Mouse (Mus musculus): Measurements from ENCODE around the gene Calu. TPM values are rescaled to one million over a fixed set of nuclear protein-coding genes. Genes with fewer than 3 reads are reported as not detected.

Gene Calu
- total and polyA plus RNA-seq, 3 experiments = 107 to 161 (median 112) TPM

DNA sequence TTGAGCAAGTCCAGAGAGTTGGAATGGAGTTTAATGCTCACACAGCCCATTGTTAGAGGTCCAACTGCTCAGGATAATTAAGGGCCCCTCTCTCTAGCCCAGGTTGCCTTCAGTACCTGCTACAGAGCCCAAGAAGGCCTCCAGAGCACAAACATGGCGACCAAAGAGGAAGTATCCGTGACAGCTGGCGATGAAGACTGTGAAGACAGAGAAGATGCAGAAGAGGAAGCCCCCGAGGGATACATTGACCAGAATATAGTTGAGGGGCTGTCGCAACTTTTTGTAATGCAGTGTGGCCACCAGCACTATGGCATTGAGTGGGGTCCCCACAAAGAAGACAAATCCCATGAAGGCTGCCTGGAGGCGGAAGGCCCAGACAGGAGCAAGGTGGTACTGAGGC lies 32.1 kb downstream of the Calu start (continued):
- no peak for TF ChIP-seq ZKSCAN1 (IDR thresholded peaks at IDR 0.05; ENCODE audit: borderline replicate concordance, low read depth, low read length)

DNA sequence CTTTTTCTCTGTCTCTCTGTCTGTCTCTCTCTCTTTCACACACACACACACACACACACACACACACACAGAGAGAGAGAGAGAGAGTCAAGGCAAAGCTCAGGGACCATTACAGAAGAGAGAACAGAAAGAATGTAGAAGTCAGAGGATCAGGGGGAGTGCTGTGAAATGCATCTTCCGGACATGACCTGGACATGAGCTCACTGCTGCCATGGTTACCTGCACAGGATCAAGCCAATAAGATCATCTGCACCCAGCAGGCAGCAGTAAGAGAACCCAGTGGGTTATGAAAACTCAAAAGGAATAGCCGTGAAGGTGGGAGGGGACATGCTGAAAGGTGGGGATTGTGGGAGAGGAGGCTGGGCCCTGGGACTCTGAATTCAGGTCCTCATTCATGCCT lies 34.6 kb downstream of the Calu start:
- Histone ChIP-seq H3K4me1 (ENCODE audit: control insufficient read depth in 1 of 2, insufficient read depth in 2 of 2) (peaks cover 2 to 20% of the 10 kb centered on the region in 2 experiments; a peak in 2 of 4 replicates), H3K4me3 (replicated peaks in 1 of 3; ENCODE audit: low read depth in 2 of 3, low read length in 2 of 3, poor library complexity in 1 of 3) (no peak overlapping the region), H3K79me2 (replicated peaks; ENCODE audit: control insufficient read depth, extremely low read depth, insufficient read depth, poor library complexity, severe bottlenecking) (no peaks in the 10 kb centered on the region), H3K36me3 (replicated peaks in 1 of 2; ENCODE audit: control insufficient read depth in 1 of 2, insufficient read depth in 1 of 2, low read length in 1 of 2) (peaks cover 0 to 24% of the 10 kb centered on the region in 2 experiments), H3K9me3 (replicated peaks; ENCODE audit: low read length) (no peaks in the 10 kb centered on the region), H3K27me3 (replicated peaks) (no peaks in the 10 kb centered on the region), H3K4me2 (ENCODE audit: insufficient read depth, low read depth, poor library complexity, severe bottlenecking) (no peak overlapping the region), H3K9ac (ENCODE audit: insufficient read depth, low read depth) (no peak overlapping the region), H3K27ac (ENCODE audit: insufficient read depth, low read depth) (no peak overlapping the region)
- no peak for DNase-seq (ENCODE audit: extremely low read depth)
- in situ Hi-C loops (cut with MboI; ENCODE audit: low pct_ligation_motif_present, low pct_unique_long_range_greater_than_20kb, low sequenced_read_pairs) = loop anchor here (25.0 kb wide), 1 partner anchor 255 kb away; no protein-coding TSS in a partner anchor
- TF ChIP-seq CTCF (conservative IDR thresholded peaks at IDR 0.05 in 1 of 2, IDR thresholded peaks at IDR 0.05 in 1 of 2; ENCODE audit: low read depth in 2 of 2, low read length in 2 of 2) (no peak), SIN3A (IDR thresholded peaks at IDR 0.05; ENCODE audit: low read length) (no peak), ZKSCAN1 (IDR thresholded peaks at IDR 0.05; ENCODE audit: borderline replicate concordance, low read depth, low read length) (no peak), TCF12 (IDR thresholded peaks at IDR 0.05; ENCODE audit: low read depth, low read length) (no peak), RCOR1 (conservative IDR thresholded peaks at IDR 0.05; ENCODE audit: low read depth, low read length) (no peak), POLR2AphosphoS2 (IDR thresholded peaks at IDR 0.05; ENCODE audit: low read depth, low read length) (no peak), ZC3H11A (IDR thresholded peaks at IDR 0.05; ENCODE audit: low read depth, low read length) (no peak), MAFK (IDR thresholded peaks at IDR 0.05; ENCODE audit: insufficient replicate concordance, low read length) (no peak), ETS1 (conservative IDR thresholded peaks at IDR 0.05; ENCODE audit: low read depth, low read length) (no peak), SMC3 (IDR thresholded peaks at IDR 0.05; ENCODE audit: low read depth, low read length) (no peak), POLR2A (IDR thresholded peaks at IDR 0.05; ENCODE audit: low read depth, low read length) (no peak), PAX5 (IDR thresholded peaks at IDR 0.05; ENCODE audit: low read length) (no peak), CHD2 (IDR thresholded peaks at IDR 0.05; ENCODE audit: low read length) (no peak), MEF2A (IDR thresholded peaks at IDR 0.05; ENCODE audit: borderline replicate concordance, low read depth, low read length) (no peak), USF2 (conservative IDR thresholded peaks at IDR 0.05; ENCODE audit: low read depth, low read length) (no peak), UBTF (IDR thresholded peaks at IDR 0.05; ENCODE audit: low read depth, low read length) (no peak)
- dilution Hi-C loops (cut with MboI; ENCODE audit: extremely low pct_ligation_motif_present, extremely low pct_unique_long_range_greater_than_20kb, low sequenced_read_pairs) = no loop called here

DNA sequence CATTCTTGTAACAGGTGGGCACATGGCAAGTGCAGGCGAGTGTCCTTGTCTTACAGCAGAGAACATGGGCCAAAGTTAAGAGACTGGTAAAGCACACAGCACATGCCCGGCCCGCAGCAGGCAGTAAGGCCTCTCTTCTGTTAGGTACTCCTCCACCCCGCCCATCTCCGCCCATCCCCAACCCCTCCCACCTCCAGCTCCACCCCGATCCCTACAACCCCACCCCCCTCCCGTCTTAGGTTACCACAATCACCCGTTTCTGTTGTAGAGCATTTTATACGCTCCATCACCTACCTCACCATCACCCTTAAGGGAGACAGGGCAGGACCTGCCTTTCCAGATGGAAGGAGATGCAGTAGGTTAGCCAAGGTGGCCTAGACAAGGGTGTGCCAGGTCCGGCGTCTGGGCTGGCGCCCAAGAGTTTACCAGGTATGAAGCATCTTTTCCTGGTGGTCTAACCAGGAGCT lies 40.2 kb downstream of the Calu start, which contains the start of gene Opn1sw:
Gene Opn1sw, minus strand, starts transcription at position 417 of the 467 bp plus-strand sequence.
- Histone ChIP-seq H3K9ac (ENCODE audit: insufficient read depth, low read depth) (peak within 1 kb of the TSS; percentile 49), H3K4me3 (replicated peaks in 1 of 3; ENCODE audit: low read depth in 2 of 3, low read length in 2 of 3, poor library complexity in 1 of 3) (peak within 1 kb of the TSS; percentile 70 to 81 (median 78)), H3K9me3 (replicated peaks; ENCODE audit: low read length) (no peaks in the 10 kb centered on the region), H3K27me3 (replicated peaks) (peaks cover 23% of the 10 kb centered on the region), H3K27ac (ENCODE audit: insufficient read depth, low read depth) (peak within 1 kb of the TSS; percentile 24; the same call in 1 of the 2 replicates), H3K79me2 (replicated peaks; ENCODE audit: control insufficient read depth, extremely low read depth, insufficient read depth, poor library complexity, severe bottlenecking) (no peaks in the 10 kb centered on the region), H3K4me1 (ENCODE audit: control insufficient read depth in 1 of 2, insufficient read depth in 2 of 2) (peaks cover 2 to 27% of the 10 kb centered on the region in 2 experiments; a peak in 2 of 4 replicates), H3K4me2 (ENCODE audit: insufficient read depth, low read depth, poor library complexity, severe bottlenecking) (peak within 1 kb of the TSS; percentile 83), H3K36me3 (replicated peaks in 1 of 2; ENCODE audit: control insufficient read depth in 1 of 2, insufficient read depth in 1 of 2, low read length in 1 of 2) (no peaks in the 10 kb centered on the region)
- in situ Hi-C loops (cut with MboI; ENCODE audit: low pct_ligation_motif_present, low pct_unique_long_range_greater_than_20kb, low sequenced_read_pairs) (loop anchor here (25.0 kb wide), 1 partner anchor 249 kb away; no protein-coding TSS in a partner anchor), dilution Hi-C loops (cut with MboI; ENCODE audit: extremely low pct_ligation_motif_present, extremely low pct_unique_long_range_greater_than_20kb, low sequenced_read_pairs) (no loop called here)
- DNase-seq (ENCODE audit: extremely low read depth) = peak; percentile 80
- TF ChIP-seq TCF12 (IDR thresholded peaks at IDR 0.05; ENCODE audit: low read depth, low read length) (peak; percentile 38; the same call in 1 of the 2 replicates), HCFC1 (IDR thresholded peaks at IDR 0.05; ENCODE audit: low read depth, low read length) (0 out of 2 replicates have a peak, but pooled peaks have one; percentile 21), MXI1 (IDR thresholded peaks at IDR 0.05; ENCODE audit: low read depth, low read length) (peak; percentile 53; the same call in 1 of the 2 replicates), MYC (IDR thresholded peaks at IDR 0.05; ENCODE audit: low read depth, low read length) (peak; percentile 36; the same call in 1 of the 2 replicates), ETS1 (conservative IDR thresholded peaks at IDR 0.05; ENCODE audit: low read depth, low read length) (no peak), POLR2A (IDR thresholded peaks at IDR 0.05; ENCODE audit: low read depth, low read length) (peak; percentile 65), RCOR1 (conservative IDR thresholded peaks at IDR 0.05; ENCODE audit: low read depth, low read length) (no peak), ZC3H11A (IDR thresholded peaks at IDR 0.05; ENCODE audit: low read depth, low read length) (no peak), NELFE (IDR thresholded peaks at IDR 0.05; ENCODE audit: low read depth, low read length) (0 out of 2 replicates have a peak, but pooled peaks have one; percentile 33), EP300 (IDR thresholded peaks at IDR 0.05; ENCODE audit: low read length) (no peak), CHD2 (IDR thresholded peaks at IDR 0.05; ENCODE audit: low read length) (peak; percentile 32; the same call in 1 of the 2 replicates), NRF1 (IDR thresholded peaks at IDR 0.05; ENCODE audit: low read depth, low read length) (peak; percentile 29), MAX (IDR thresholded peaks at IDR 0.05; ENCODE audit: low read length) (peak; percentile 44; the same call in 1 of the 2 replicates), BHLHE40 (IDR thresholded peaks at IDR 0.05; ENCODE audit: low read depth, low read length) (0 out of 2 replicates have a peak, but pooled peaks have one; percentile 19), E2F4 (IDR thresholded peaks at IDR 0.05; ENCODE audit: insufficient replicate concordance, low read depth, low read length) (no peak), MAFK (IDR thresholded peaks at IDR 0.05; ENCODE audit: insufficient replicate concordance, low read length) (no peak)
